Mouse (Mus musculus) embryonic stem cell, embryonic (primary cell): ENCODE measurements around the gene Fam240a.

Source experiments
- CTCF ChIA-PET, 4 experiments: fragments of 300-600 bp in 2 of 4; fragments of 350-600 bp in 2 of 4; sonication (Branson Sonifier 250); formaldehyde crosslinking; loops; one replicate each; lab custom pipeline; 2022; ENCODE audit warnings: inconsistent platforms in 2 of 4; lab: Charles Lee
- POLR2A ChIA-PET, 4 experiments: fragments of 300-600 bp in 2 of 4; fragments of 350-600 bp in 2 of 4; sonication (Branson Sonifier 250); formaldehyde crosslinking; loops; one replicate each; lab custom pipeline; 2022; ENCODE audit warnings: antibody characterized with exemption in 4 of 4, inconsistent platforms in 1 of 4; lab: Charles Lee

The Fam240a gene

GRCm38 (mm10) chr9:110916786-110917185 lies at the start of gene Fam240a:
TSS of gene Fam240a (minus strand) at chr9:110916861.
- CTCF ChIA-PET = interaction anchor here in 3 of 4 experiments (0.9 to 1.5 kb wide), 4 partner anchors 24 to 81 kb away, joined by 3 to 5 read pairs (median 4); partner anchors contain the start of genes Als2cl (in 1 of the 3) and Tmie (in 1 of the 3)

GRCm38 (mm10) chr9:110965910-110966231 lies 49.2 kb upstream of the Fam240a start:
- ChIA-PET POLR2A (interaction anchor here in 3 of 4 experiments (0.7 to 21.7 kb wide), 25 partner anchors 11 to 507 kb away, joined by 3 to 497 read pairs (median 6); partner anchors contain the start of genes Lrrc2 (in 2 of the 3), Tdgf1 (in 2 of the 3), Epm2aip1 (in 1 of the 3) and Mlh1 (in 1 of the 3)), CTCF (interaction anchor here in 3 of 4 experiments (0.7 to 2.2 kb wide), 5 partner anchors 12 to 550 kb away, joined by 3 to 16 read pairs (median 5); no protein-coding TSS in a partner anchor)

More at GRCm38 (mm10) chr9:110916786-110917185, at the start of gene Fam240a:
- POLR2A ChIA-PET = interaction anchor here in 2 of 4 experiments (1.0 to 1.8 kb wide), 2 partner anchors 15 to 29 kb away, joined by 3 to 5 read pairs; partner anchors contain the start of gene Tdgf1 (in 1 of the 2)

- POLR2A ChIA-PET = interaction anchor here in 3 of 4 experiments (0.6 to 21.7 kb wide), 41 partner anchors 11 to 669 kb away, joined by 3 to 497 read pairs (median 4); partner anchors contain the start of genes Tdgf1 (in 3 of the 3), Lrrc2 (in 2 of the 3), Als2cl (in 1 of the 3) and Epm2aip1 (in 1 of the 3)
- CTCF ChIA-PET = interaction anchor here (0.5 to 2.2 kb wide), 11 partner anchors 11 to 549 kb away, joined by 3 to 16 read pairs (median 4); no protein-coding TSS in a partner anchor
Observed at GRCm38 (mm10) chr9:110965062-110965909, 48.6 kb upstream of the Fam240a start.

DNA sequence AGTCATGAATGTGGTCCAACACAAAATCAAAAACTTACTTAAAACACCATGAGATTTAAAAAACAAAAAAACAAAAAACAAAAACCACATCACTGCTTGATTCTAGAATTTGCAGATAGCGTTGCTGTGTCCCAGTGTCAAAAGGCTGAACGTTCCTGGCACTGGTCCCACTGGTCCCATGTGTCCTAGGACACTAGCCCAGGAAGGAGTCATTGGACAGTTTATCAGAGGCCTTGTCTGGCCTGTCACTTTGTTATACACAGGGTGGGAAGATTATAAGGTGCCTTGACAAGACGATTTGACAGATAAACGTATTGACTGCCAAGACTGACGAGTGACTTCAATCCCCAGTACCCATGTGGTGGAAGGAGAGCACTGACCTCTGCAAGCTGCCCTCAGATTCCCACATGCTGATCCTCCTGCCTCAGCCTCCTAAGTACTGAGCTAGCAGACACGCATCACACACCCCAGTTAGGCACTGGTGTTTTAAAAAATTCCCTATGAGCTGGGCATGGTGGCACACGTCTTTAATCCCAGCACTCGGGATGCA lies 47.0 kb upstream of the Fam240a start:
- POLR2A ChIA-PET = interaction anchor here in 3 of 4 experiments (0.6 to 21.7 kb wide), 8 partner anchors 10 to 326 kb away, joined by 3 to 497 read pairs (median 22); partner anchors contain the start of genes Lrrc2 (in 2 of the 3) and Tdgf1 (in 2 of the 3)

DNA sequence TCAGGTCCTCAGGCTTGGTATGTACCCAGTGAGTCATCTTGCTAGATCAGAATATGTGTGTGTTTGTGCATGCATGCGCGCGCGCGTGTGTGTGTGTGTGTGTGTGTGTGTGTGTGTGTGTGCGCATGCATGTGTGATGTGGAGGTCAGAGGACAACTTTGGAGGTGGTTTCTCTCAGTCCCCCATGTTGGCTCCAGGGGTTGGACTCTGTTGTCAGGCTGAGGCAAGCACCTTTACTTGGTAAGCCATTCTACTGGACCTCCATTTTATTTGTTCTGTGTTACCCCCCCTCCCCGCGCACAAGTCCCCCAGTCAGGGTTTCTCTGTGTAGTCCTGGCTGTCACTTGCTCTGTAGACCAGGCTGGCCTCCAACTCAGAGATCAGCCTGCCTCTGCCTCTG lies 44.7 kb upstream of the Fam240a start:
- CTCF ChIA-PET = interaction anchor here in 2 of 4 experiments (0.7 to 1.6 kb wide), 4 partner anchors 15 to 39 kb away, joined by 3 to 4 read pairs (median 3); partner anchors contain the start of gene Tdgf1 (in 1 of the 2)
- POLR2A ChIA-PET = interaction anchor here (0.6 to 21.7 kb wide), 10 partner anchors 8 to 36 kb away, joined by 3 to 497 read pairs (median 4); partner anchors contain the start of genes Tdgf1 (in 3 of the 4) and Lrrc2 (in 2 of the 4)

More for the DNA sequence above, 47.0 kb upstream of the Fam240a start:
- CTCF ChIA-PET = interaction anchor here in 1 of 4 experiments (1.2 kb wide), 1 partner anchor 41 kb away, joined by 4 read pairs; no protein-coding TSS in a partner anchor

DNA sequence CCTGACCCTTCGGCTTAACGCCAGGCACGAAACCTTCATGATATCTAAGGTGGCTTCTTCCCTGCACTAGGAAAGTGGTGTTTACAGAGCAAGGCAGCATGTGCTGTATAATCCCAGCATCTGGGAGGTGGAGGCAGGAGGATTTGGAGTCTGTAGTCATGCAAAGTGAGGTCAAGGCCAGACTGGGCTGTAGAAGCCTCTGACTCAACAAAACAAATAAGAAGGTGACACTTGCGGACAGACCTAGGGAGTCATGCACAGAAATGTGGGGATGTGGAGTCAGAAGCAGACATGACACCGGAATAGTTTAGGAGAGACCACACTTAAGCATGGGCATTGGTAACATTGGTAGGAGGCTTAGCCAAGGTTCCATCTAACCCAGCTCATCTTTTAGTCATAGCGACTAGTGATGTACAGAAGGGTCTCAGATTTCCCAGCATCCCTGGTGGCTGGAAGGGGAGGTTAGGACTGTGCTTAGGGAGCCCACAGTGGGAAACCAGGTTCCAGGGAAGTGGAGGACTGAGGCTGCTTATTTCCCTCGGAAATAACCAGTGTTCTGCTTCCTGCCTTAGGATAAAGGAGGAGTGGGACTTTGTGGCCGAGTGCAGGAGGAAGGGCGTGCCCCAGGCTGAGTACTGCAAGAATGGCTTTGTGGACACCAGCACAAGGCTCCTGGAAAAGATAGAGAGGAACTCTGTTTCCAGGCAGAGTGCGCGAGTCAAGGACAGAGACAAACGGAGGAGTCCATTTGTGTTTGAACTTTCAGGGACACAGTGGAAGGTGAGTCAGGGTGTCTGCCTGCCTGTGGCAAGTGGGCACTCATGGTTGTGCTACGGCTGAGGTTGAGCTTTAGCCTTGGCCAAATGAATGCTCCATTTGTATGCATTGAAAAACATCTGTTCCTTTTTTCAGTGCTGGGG lies 43.8 kb upstream of the Fam240a start:
- ChIA-PET CTCF (interaction anchor here in 2 of 4 experiments (0.7 to 1.6 kb wide), 4 partner anchors 14 to 38 kb away, joined by 3 to 4 read pairs (median 3); partner anchors contain the start of gene Tdgf1 (in 1 of the 2)), POLR2A (interaction anchor here (0.6 to 21.7 kb wide), 14 partner anchors 9 to 430 kb away, joined by 3 to 497 read pairs (median 4); partner anchors contain the start of genes Tdgf1 (in 3 of the 4) and Lrrc2 (in 2 of the 4))

DNA sequence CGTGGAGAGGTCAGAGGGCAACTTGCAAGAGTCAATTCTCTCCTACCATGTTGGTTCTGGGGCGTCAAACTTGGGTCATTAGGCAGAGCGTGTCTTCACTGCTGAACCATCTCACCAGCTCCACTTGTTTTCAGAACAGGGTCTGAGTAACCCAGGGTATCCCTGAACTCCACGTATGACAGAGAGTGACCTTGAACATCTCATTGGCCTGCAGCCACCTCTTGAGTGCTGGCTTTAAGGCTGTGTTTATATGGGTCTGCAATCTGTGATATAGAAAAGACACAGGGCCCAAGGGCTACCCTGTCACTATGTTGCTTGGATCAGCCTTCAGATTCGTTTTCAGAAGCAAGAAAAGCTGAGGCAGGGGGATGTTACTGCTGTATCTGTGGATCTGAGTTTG lies 43.0 kb upstream of the Fam240a start:
- CTCF ChIA-PET = interaction anchor here in 1 of 4 experiments (0.6 kb wide), 1 partner anchor 20 kb away, joined by 3 read pairs; no protein-coding TSS in a partner anchor
- POLR2A ChIA-PET = interaction anchor here (0.6 to 21.7 kb wide), 13 partner anchors 9 to 113 kb away, joined by 3 to 497 read pairs (median 6); partner anchors contain the start of genes Tdgf1 (in 3 of the 4) and Lrrc2 (in 2 of the 4)

DNA sequence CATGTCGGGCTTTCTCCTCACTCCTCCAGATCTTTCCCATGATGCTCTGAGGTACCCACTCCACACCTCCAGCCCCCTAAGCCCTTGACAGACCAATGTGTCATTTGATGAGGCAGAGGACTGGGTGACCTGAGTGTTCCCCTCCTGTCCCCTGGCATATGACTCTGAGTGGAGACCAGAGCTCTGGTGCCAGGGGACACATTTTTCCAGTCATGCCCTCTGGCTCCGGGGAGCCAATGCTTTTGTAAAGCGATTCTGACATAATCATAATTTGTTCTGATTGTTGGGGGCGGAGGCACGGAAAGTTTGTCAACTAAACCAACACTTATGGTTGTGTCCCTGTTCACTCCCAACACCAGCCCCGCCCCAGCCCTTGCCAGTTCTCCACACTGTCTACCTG lies 39.3 kb upstream of the Fam240a start:
- POLR2A ChIA-PET = interaction anchor here (1.9 to 21.7 kb wide), 8 partner anchors 3 to 41 kb away, joined by 6 to 497 read pairs (median 236); partner anchors contain the start of genes Tdgf1 (in 4 of the 4) and Lrrc2 (in 2 of the 4)
- CTCF ChIA-PET = interaction anchor here in 2 of 4 experiments (1.0 to 2.6 kb wide), 4 partner anchors 12 to 41 kb away, joined by 3 to 11 read pairs (median 5); no protein-coding TSS in a partner anchor

DNA sequence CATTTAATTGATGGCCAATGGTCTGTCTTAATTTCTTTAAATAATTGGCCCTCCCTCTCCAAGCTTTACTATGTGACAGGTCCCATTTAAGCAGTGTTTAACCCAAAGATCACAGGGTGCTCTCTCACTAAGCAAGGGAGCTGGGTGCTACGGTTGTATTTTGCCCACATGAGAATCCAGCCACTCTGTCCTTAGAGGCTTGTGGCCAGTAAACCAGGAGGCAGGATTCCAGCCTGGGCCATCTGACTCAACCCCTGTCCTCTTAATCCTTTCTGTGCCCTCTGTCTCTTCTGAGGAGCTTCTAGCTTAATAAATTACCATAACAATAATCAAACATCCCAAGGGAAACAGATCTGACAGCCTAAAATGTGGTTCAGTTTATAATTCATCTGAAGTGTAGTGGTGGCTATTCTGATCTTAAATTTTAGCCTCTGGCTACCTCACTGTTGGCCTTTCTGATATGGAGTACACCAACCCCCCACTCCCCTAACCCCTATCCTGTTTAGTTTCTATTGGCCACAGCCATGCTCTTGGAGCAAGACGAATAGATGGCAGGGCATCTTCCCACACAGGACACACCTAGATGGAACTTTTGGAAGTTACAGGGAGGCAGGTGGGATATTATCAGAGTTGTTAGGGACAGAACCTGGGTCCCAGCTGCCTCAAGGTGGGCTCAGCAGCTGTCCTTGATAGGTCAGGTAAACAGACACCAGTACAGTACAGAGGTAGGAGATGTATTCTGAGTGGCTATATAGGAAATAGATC lies 38.2 kb upstream of the Fam240a start:
- CTCF ChIA-PET = interaction anchor here (0.5 to 2.7 kb wide), 32 partner anchors 8 to 120 kb away, joined by 3 to 28 read pairs (median 4); partner anchors contain the start of genes Tdgf1 (in 1 of the 4) and Tmie (in 1 of the 4)
- POLR2A ChIA-PET = interaction anchor here (0.7 to 21.7 kb wide), 32 partner anchors 4 to 330 kb away, joined by 3 to 497 read pairs (median 6); partner anchors contain the start of genes Tdgf1 (in 4 of the 4), Lrrc2 (in 2 of the 4), Als2cl (in 1 of the 4) and Nradd (in 1 of the 4)

DNA sequence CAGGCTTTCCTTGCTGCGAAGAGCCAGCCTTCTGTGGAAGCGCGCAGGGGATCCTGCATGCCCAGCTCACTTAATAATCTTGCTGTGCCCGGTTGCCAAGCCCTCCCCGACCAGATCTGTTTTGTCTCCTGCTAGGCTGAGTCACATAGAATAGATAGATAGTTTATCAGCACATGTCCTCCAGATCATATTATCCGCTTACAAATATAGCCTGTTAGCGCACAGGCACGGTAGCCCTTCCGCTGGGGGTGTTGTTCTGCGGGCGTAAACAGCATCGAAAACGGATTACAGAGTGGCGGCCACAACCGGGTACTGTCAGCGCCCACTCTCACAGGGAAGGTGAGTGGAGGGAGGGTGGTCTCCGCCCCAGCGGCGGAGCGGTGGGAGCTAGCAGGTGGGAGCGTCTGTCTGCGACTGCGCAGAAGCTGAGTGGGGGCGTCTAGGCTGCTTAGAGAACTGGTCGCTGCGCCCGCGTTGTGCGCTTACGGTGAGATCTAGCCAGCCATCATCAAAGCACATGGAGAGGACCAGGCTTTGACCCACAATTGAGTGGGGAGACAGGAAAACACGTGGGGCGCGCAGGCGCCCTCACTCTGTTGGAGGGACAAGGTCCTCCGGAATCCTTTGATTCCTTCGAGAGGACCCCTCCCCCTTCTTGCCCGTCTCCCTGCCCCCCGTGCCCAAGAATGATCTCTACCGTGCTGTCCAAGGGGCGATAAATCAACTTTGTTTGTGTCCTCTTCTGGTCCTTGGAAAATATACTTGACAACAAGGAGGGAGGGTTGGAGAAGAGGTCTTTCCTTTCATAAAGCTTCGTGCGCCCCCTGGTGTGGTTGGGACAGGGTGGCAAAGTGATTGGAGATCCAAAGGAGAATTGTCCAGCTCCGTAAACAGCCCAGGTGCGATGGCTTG lies 37.1 kb upstream of the Fam240a start:
- ChIA-PET CTCF (interaction anchor here (0.5 to 2.7 kb wide), 32 partner anchors 8 to 121 kb away, joined by 3 to 28 read pairs (median 4); partner anchors contain the start of genes Tdgf1 (in 1 of the 4) and Tmie (in 1 of the 4)), POLR2A (interaction anchor here (0.6 to 21.7 kb wide), 36 partner anchors 5 to 336 kb away, joined by 3 to 497 read pairs (median 5); partner anchors contain the start of genes Tdgf1 (in 4 of the 4), Lrrc2 (in 2 of the 4), Als2cl (in 1 of the 4) and Nradd (in 1 of the 4))

GRCm38 (mm10) chr9:110952931-110953549 lies 36.4 kb upstream of the Fam240a start:
- CTCF ChIA-PET = interaction anchor here (0.6 to 2.7 kb wide), 12 partner anchors 9 to 73 kb away, joined by 3 to 28 read pairs (median 6); partner anchors contain the start of gene Tmie (in 1 of the 4)
- POLR2A ChIA-PET = interaction anchor here (0.8 to 21.7 kb wide), 25 partner anchors 6 to 534 kb away, joined by 3 to 497 read pairs (median 5); partner anchors contain the start of genes Lrrc2 (in 2 of the 4), Tdgf1 (in 2 of the 4) and Rtp3 (in 1 of the 4)

GRCm38 (mm10) chr9:110952398-110952797 lies 35.7 kb upstream of the Fam240a start:
- CTCF ChIA-PET = interaction anchor here in 2 of 4 experiments (0.6 to 1.0 kb wide), 4 partner anchors 13 to 198 kb away, joined by 3 read pairs; no protein-coding TSS in a partner anchor
- POLR2A ChIA-PET = interaction anchor here in 3 of 4 experiments (0.6 to 21.7 kb wide), 17 partner anchors 5 to 1081 kb away, joined by 3 to 497 read pairs (median 5); partner anchors contain the start of genes Lrrc2 (in 2 of the 3), Tdgf1 (in 2 of the 3) and Rtp3 (in 1 of the 3)

GRCm38 (mm10) chr9:110951866-110952265 lies 35.2 kb upstream of the Fam240a start:
- POLR2A ChIA-PET = interaction anchor here in 3 of 4 experiments (0.6 to 21.7 kb wide), 22 partner anchors 4 to 1081 kb away, joined by 3 to 497 read pairs (median 4); partner anchors contain the start of genes Lrrc2 (in 2 of the 3), Tdgf1 (in 2 of the 3), Als2cl (in 1 of the 3) and Epm2aip1 (in 1 of the 3)

More at GRCm38 (mm10) chr9:110951866-110952265, 35.2 kb upstream of the Fam240a start:
- CTCF ChIA-PET = interaction anchor here in 2 of 4 experiments (0.6 to 1.2 kb wide), 5 partner anchors 13 to 197 kb away, joined by 3 to 4 read pairs (median 3); no protein-coding TSS in a partner anchor
